Mouse (Mus musculus) small intestine, adult 2 months (tissue): ENCODE data around the gene Fam135a. TPM values are rescaled to one million over a fixed set of nuclear protein-coding genes. Genes with fewer than 3 reads are reported as not detected.
A peak's percentile ranks its signal among the peaks of the same experiment; 100 is the strongest.

Source experiments
- H3K27ac ChIP-seq: fragments of 200-500 bp; 2 replicates; pipeline ENCODE4 v1.5.1; 2012; ENCODE audit warnings: low read depth, low read length, control low read depth, inconsistent platforms; ENCODE audit not compliant: insufficient read depth
- H3K27me3 ChIP-seq: fragments of 200-500 bp; 2 replicates; pipeline ENCODE4 v1.6.1; 2012; ENCODE audit warnings: mild to moderate bottlenecking, moderate library complexity, low read length, inconsistent platforms; ENCODE audit not compliant: control insufficient read depth, insufficient read depth
- H3K36me3 ChIP-seq: fragments of 200-500 bp; 2 replicates; pipeline ENCODE4 v1.6.1; 2012; ENCODE audit warnings: mild to moderate bottlenecking, low read length, control low read depth, inconsistent platforms; ENCODE audit not compliant: control insufficient read depth, insufficient read depth
- H3K4me1 ChIP-seq: fragments of 200-500 bp; 2 replicates; pipeline ENCODE4 v1.6.1; 2012; ENCODE audit warnings: low read length, inconsistent platforms, mixed read lengths; ENCODE audit not compliant: control insufficient read depth, insufficient read depth, insufficient read length
- H3K4me3 ChIP-seq: fragments of 200-500 bp; 2 replicates; pipeline ENCODE4 v1.5.1; 2012; ENCODE audit warnings: low read depth, mild to moderate bottlenecking, control low read depth, inconsistent platforms, low read length, moderate library complexity
- CTCF ChIP-seq: fragments of 200-500 bp; IDR thresholded peaks from 2 replicates; pipeline ENCODE4 v1.5.1; 2012; ENCODE audit warnings: low read depth, mild to moderate bottlenecking, control low read depth, inconsistent platforms, low read length, moderate library complexity, mixed read lengths; ENCODE audit not compliant: insufficient replicate concordance, insufficient read length; ENCODE audit errors: extremely low read depth
- POLR2A ChIP-seq: fragments of 200-500 bp; IDR thresholded peaks from 2 replicates; pipeline ENCODE4 v1.6.1; 2012; ENCODE audit warnings: low read depth, mild to moderate bottlenecking, control low read depth, inconsistent platforms, low read length, moderate library complexity
- WGBS: fragments of 180-500 bp; shearing (Covaris S2); methylation state at CpG from one replicate; pipeline ENCODE4 v1.1.7; 2018; 5-methylcytosine and 5-hydroxymethylcytosine counted together
- polyA plus RNA-seq: library from polyadenylated mRNA; depleted of rRNA; stranded (reverse); fragments of >200 nt; gene quantifications from 2 replicates; pipeline ENCODE4 v1.2.3, GENCODE M21; 2012

Gene Fam135a
- polyA plus RNA-seq, 1 experiment = 6.7 TPM

DNA sequence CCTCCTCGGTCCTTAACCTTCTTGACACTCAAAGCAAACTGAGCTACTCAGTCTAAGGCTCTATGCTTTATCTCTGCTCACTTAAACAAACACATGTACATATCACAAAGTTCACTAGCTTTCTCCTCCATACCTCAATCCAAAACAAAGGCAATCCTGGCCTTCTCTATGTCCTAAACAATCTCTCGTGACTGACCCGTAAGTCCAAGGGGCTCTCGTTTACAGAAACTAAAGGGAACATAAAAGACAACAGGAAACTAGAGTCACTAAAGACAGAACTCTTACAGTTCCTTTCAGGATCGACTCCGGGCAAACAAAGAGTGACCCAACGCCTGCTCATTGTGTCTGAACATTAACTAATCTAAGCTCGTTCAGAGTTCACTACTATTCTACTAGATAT is 2.6 kb downstream of the Fam135a start:
- H3K4me1 ChIP-seq = peaks cover 6% of the 10 kb centered on the region
- 16% methylated on average over 8 of the region's 8 CpGs for WGBS
- no peak for TF ChIP-seq POLR2A
- TF ChIP-seq CTCF = no peak
- H3K36me3 ChIP-seq = no peaks in the 10 kb centered on the region
- H3K4me3 ChIP-seq = no peak overlapping the region
- H3K27ac ChIP-seq = peak overlapping the region; percentile 87
- H3K27me3 ChIP-seq = no peaks in the 10 kb centered on the region

DNA sequence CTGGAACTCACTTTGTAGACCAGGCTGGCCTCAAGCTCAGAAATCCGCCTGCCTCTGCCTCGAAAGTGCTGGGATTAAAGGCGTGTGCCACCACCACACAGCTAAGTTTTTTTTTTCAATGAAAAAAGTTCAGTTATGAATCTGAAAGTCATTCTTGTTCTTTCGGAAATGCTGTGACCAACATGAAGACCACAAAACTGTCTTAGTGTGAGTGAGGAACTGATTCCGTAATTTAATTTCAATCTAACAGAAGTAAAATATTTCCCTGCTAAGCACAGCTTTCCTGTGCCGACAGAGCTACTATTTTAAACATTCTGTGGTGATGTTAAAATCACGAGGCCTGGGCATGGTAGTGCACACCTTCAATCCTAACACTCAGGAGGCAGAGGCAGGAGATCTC is 7.7 kb downstream of the Fam135a start:
- H3K36me3 ChIP-seq = no peaks in the 10 kb centered on the region
- WGBS = 83% methylated on average over 7 of the region's 7 CpGs
- TF ChIP-seq POLR2A (no peak), CTCF (no peak)

GRCm38 (mm10) chr1:24090603-24091002 is 9.5 kb downstream of the Fam135a start:
- 46% methylated on average over 2 of the region's 2 CpGs for WGBS

More for the DNA sequence above, 7.7 kb downstream of the Fam135a start:
- H3K27me3 ChIP-seq = no peaks in the 10 kb centered on the region
- H3K4me1 ChIP-seq = 0 out of 2 replicates have a peak, but pooled peaks cover 3% of the 10 kb centered on the region
- H3K4me3 ChIP-seq = no peak overlapping the region
- H3K27ac ChIP-seq = no peak overlapping the region

DNA sequence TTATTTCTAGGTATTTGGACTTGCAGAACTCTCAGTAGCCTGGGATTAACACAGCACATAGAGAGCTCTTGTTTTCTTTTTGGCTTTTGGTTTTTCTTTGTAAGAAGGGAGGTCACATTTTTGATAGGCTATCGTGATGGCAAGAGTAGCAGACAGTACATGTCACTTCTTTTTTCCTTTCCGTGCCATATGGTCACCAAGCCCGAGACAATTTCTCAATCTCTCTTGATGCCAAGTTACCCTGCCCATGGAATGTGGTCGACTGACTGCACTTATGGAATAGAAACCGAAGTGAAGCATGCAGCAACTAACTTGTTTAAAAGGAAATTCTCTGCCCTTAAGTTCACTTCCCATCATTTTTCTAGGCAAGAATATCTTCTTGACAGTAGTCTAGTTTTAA is 10.0 kb downstream of the Fam135a start:
- no peak overlapping the region for H3K27ac ChIP-seq
- 55% methylated on average over 5 of the region's 5 CpGs for WGBS

More at GRCm38 (mm10) chr1:24090603-24091002, 9.5 kb downstream of the Fam135a start:
- Histone ChIP-seq H3K4me3 (no peak overlapping the region), H3K27ac (no peak overlapping the region), H3K27me3 (no peaks in the 10 kb centered on the region), H3K4me1 (0 out of 2 replicates have a peak, but pooled peaks cover 3% of the 10 kb centered on the region), H3K36me3 (no peaks in the 10 kb centered on the region)
- TF ChIP-seq CTCF = no peak
- TF ChIP-seq POLR2A = no peak

DNA sequence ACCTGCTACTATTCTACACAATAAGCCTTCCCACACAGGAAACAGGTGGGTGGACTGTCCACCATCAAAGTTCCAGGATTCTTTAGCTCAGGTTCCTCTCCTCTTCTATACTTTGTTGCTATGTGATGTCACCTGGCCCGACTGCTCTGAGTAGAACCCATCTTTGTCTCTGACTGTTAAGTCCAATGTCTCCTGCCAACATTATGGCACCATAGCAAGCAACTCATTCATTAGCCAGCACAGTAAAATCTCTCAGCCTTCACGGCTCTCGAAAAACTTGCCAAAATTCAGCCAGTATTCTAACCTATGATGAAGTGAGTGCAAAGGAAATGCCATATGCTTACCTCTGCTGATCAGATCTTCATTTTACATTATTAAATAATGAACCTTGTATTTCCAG is 14.0 kb downstream of the Fam135a start:
- Histone ChIP-seq H3K36me3 (peaks cover 7% of the 10 kb centered on the region; the same call in 1 of the 2 replicates), H3K4me1 (0 out of 2 replicates have a peak, but pooled peaks cover 3% of the 10 kb centered on the region), H3K4me3 (no peak overlapping the region), H3K27me3 (no peaks in the 10 kb centered on the region), H3K27ac (no peak overlapping the region)
- 81% methylated on average over 3 of the region's 3 CpGs for WGBS
- TF ChIP-seq POLR2A (no peak), CTCF (no peak)

More for the DNA sequence above, 10.0 kb downstream of the Fam135a start:
- H3K4me3 ChIP-seq = no peak overlapping the region
- TF ChIP-seq POLR2A (no peak), CTCF (no peak)
- no peaks in the 10 kb centered on the region for H3K27me3 ChIP-seq
- H3K4me1 ChIP-seq = 0 out of 2 replicates have a peak, but pooled peaks cover 3% of the 10 kb centered on the region
- no peaks in the 10 kb centered on the region for H3K36me3 ChIP-seq

DNA sequence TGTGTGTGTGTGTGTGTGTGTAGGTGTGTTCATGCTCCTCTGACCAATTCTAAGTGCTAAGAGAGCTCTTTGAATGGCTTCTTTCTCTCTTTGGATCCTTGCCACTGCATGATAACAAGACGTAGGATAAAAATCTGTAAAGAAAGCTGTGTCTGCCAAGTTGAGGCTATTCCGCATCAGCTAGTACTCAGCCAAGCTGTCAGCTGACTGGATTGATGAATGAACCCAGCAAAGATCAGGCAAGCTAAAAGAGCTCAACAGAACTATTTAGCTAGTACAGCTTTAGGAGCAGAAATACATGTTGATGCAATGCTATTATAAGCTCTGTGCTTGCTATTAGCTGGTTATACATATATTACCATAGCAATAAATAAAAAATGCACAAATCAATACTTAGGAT is 25.7 kb downstream of the Fam135a start:
- Histone ChIP-seq H3K36me3 (peaks cover 6% of the 10 kb centered on the region), H3K4me3 (no peak overlapping the region), H3K4me1 (no peaks in the 10 kb centered on the region), H3K27me3 (no peaks in the 10 kb centered on the region), H3K27ac (no peak overlapping the region)
- WGBS = 34% methylated on average over 2 of the region's 2 CpGs
- TF ChIP-seq POLR2A = no peak
- no peak for TF ChIP-seq CTCF

DNA sequence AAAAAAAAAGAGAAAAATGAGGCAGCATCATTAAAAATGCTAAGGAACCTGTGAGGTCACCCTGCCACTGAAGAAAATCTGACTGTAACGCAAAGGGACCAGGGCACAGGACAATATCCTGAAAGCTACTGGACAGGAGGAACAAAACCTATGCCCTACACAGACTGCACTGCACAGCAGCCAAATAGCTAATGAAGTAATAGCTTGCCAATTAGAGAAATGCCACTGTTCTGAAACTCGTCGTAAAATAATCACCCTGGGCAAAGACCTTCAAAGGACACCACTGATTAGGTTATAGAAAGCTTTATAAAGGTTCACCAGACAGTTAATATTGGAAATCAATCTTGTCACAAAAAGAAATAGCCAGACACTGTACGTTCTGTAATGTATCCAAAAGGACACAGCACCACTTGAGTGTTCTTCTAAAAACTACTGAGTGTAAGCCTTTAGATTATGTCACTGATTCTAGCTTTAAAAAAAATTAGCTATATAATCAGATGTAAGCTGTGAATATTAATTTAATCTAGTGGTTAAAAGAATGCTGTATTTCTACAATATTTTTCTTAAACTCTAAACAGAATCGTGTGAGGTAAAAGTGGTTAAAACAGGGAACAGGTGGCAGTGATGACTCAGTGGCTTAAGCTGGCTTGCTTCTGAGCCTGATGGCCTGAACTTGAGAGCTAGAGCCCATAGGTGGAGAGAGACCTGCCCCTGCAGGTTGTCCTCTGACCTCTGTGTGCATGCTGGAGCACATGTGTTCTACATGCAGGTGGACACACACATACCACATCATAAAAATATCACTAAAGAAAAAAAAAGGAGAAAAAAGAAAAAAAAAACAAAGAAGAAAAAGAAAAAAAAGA is 26.5 kb downstream of the Fam135a start:
- Histone ChIP-seq H3K4me1 (no peaks in the 10 kb centered on the region), H3K4me3 (no peak overlapping the region), H3K36me3 (peaks cover 6% of the 10 kb centered on the region), H3K27me3 (no peaks in the 10 kb centered on the region), H3K27ac (no peak overlapping the region)
- WGBS = 67% methylated on average over 5 of the region's 5 CpGs
- no peak for TF ChIP-seq CTCF
- no peak for TF ChIP-seq POLR2A
